Mouse (Mus musculus) MEL (cell line): ENCODE data around the gene Tbc1d14. TPM values are rescaled to one million over a fixed set of nuclear protein-coding genes. Genes with fewer than 3 reads are reported as not detected.
A peak's percentile ranks its signal among the peaks of the same experiment; 100 is the strongest.

Source experiments
- DNase-seq: peaks from one replicate; pipeline ENCODE4 v3.0.0; 2011; ENCODE audit warnings: low read depth, low spot score
- H3K27ac ChIP-seq: 2 replicates; pipeline ENCODE4 v1.5.1; 2012; ENCODE audit warnings: low read depth, mild to moderate bottlenecking, control low read depth, low read length, moderate library complexity; ENCODE audit not compliant: control insufficient read depth
- H3K27me3 ChIP-seq, 2 experiments: fragments of 150-350 bp in 1 of 2; sonication (generic) in 1 of 2; 2 replicates each; pipeline ENCODE4 v1.6.1; 2012; ENCODE audit warnings: low read length in 2 of 2, mild to moderate bottlenecking in 2 of 2, improper control_type of control experiment in 1 of 2, moderate library complexity in 1 of 2; ENCODE audit not compliant: insufficient read depth in 2 of 2, control insufficient read depth in 1 of 2
- H3K36me3 ChIP-seq, 2 experiments: 2 replicates each; pipeline ENCODE4 v1.6.1; 2012 to 2014; ENCODE audit warnings: low read length in 2 of 2, improper control_type of control experiment in 1 of 2, inconsistent platforms in 1 of 2, mild to moderate bottlenecking in 1 of 2; ENCODE audit not compliant: insufficient read depth in 2 of 2, control insufficient read depth in 1 of 2
- H3K4me1 ChIP-seq, 2 experiments: fragments of 150-350 bp in 1 of 2; sonication (generic) in 1 of 2; 2 replicates each; pipeline ENCODE4 v1.6.1; 2012; ENCODE audit warnings: low read length in 2 of 2, improper control_type of control experiment in 1 of 2, mild to moderate bottlenecking in 1 of 2; ENCODE audit not compliant: insufficient read depth in 2 of 2, control insufficient read depth in 1 of 2
- H3K4me3 ChIP-seq, 2 experiments: fragments of 150-350 bp in 1 of 2; sonication (generic) in 1 of 2; 2 replicates each; pipeline ENCODE4 v1.5.1; 2012; ENCODE audit warnings: low read depth in 2 of 2, low read length in 2 of 2, mild to moderate bottlenecking in 2 of 2, moderate library complexity in 2 of 2, control low read depth in 1 of 2, improper control_type of control experiment in 1 of 2; ENCODE audit not compliant: control insufficient read depth in 1 of 2, insufficient read depth in 1 of 2
- H3K79me2 ChIP-seq: 2 replicates; pipeline ENCODE4 v1.6.1; 2012; ENCODE audit warnings: mild to moderate bottlenecking, low read length, moderate library complexity; ENCODE audit not compliant: control insufficient read depth, poor library complexity, insufficient read depth
- H3K9ac ChIP-seq: 2 replicates; pipeline ENCODE4 v1.6.1; 2012; ENCODE audit warnings: low read depth, mild to moderate bottlenecking, control low read depth, low read length, moderate library complexity; ENCODE audit not compliant: control insufficient read depth, poor library complexity, severe bottlenecking
- H3K9me3 ChIP-seq: fragments of 150-350 bp; sonication (generic); replicated peaks from 2 replicates; pipeline ENCODE4 v1.6.1; 2012; ENCODE audit warnings: mild to moderate bottlenecking, low read length, improper control_type of control experiment, moderate library complexity; ENCODE audit not compliant: insufficient read depth
- BHLHE40 ChIP-seq: IDR thresholded peaks from 2 replicates; pipeline ENCODE4 v1.6.1; 2012; ENCODE audit warnings: low read depth, mild to moderate bottlenecking, inconsistent platforms, low read length, improper control_type of control experiment, borderline replicate concordance
- CTCF ChIP-seq, 3 experiments: IDR thresholded peaks in 2 of 3; conservative IDR thresholded peaks in 1 of 3; 2 replicates each; pipeline ENCODE4 v1.5.1; 2011 to 2012; ENCODE audit warnings: low read length in 3 of 3, low read depth in 2 of 3, mild to moderate bottlenecking in 2 of 3, improper control_type of control experiment in 1 of 3, inconsistent platforms in 1 of 3, mixed read lengths in 1 of 3, moderate library complexity in 1 of 3; ENCODE audit not compliant: control insufficient read depth in 1 of 3, insufficient read depth in 1 of 3, poor library complexity in 1 of 3, severe bottlenecking in 1 of 3
- ELF1 ChIP-seq: IDR thresholded peaks from 2 replicates; pipeline ENCODE4 v1.6.1; 2014; ENCODE audit warnings: low read depth, mild to moderate bottlenecking, inconsistent platforms, low read length, improper control_type of control experiment, moderate library complexity
- MAFK ChIP-seq: IDR thresholded peaks from 2 replicates; pipeline ENCODE4 v1.6.1; 2011; ENCODE audit warnings: low read depth, mild to moderate bottlenecking, low read length, improper control_type of control experiment, borderline replicate concordance
- MAX ChIP-seq: IDR thresholded peaks from 2 replicates; pipeline ENCODE4 v1.6.1; 2011; ENCODE audit warnings: low read length, improper control_type of control experiment
- MAZ ChIP-seq: IDR thresholded peaks from 2 replicates; pipeline ENCODE4 v1.6.1; 2012; ENCODE audit warnings: low read depth, mild to moderate bottlenecking, inconsistent platforms, low read length, improper control_type of control experiment
- MEF2A ChIP-seq: IDR thresholded peaks from 2 replicates; pipeline ENCODE4 v1.6.1; 2014; ENCODE audit warnings: low read depth, mild to moderate bottlenecking, inconsistent platforms, low read length, improper control_type of control experiment; ENCODE audit not compliant: poor library complexity, insufficient replicate concordance, severe bottlenecking; ENCODE audit errors: extremely low read depth
- MYB ChIP-seq: IDR thresholded peaks from 2 replicates; pipeline ENCODE4 v1.6.1; 2011; ENCODE audit warnings: mild to moderate bottlenecking, low read depth, low read length, improper control_type of control experiment
- POLR2A ChIP-seq, 2 experiments: IDR thresholded peaks; 2 replicates each; pipeline ENCODE4 v1.6.1; 2011 to 2012; ENCODE audit warnings: low read length in 2 of 2, mild to moderate bottlenecking in 2 of 2, control low read depth in 1 of 2, improper control_type of control experiment in 1 of 2, low read depth in 1 of 2, moderate library complexity in 1 of 2; ENCODE audit not compliant: control insufficient read depth in 1 of 2, insufficient read depth in 1 of 2, poor library complexity in 1 of 2
- RAD21 ChIP-seq: IDR thresholded peaks from 2 replicates; pipeline ENCODE4 v1.6.1; 2011; ENCODE audit warnings: mild to moderate bottlenecking, low read depth, low read length, improper control_type of control experiment
- RCOR1 ChIP-seq: IDR thresholded peaks from 2 replicates; pipeline ENCODE4 v1.6.1; 2012; ENCODE audit warnings: low read depth, mild to moderate bottlenecking, inconsistent platforms, low read length, improper control_type of control experiment
- SIN3A ChIP-seq: IDR thresholded peaks from 2 replicates; pipeline ENCODE4 v1.6.1; 2012; ENCODE audit warnings: low read length, improper control_type of control experiment, inconsistent platforms
- SMC3 ChIP-seq: IDR thresholded peaks from 2 replicates; pipeline ENCODE4 v1.6.1; 2011; ENCODE audit warnings: low read depth, low read length, improper control_type of control experiment
- TBP ChIP-seq: IDR thresholded peaks from 2 replicates; pipeline ENCODE4 v1.8.0; 2011; ENCODE audit warnings: low read depth, low read length, improper control_type of control experiment
- TCF12 ChIP-seq: IDR thresholded peaks from 2 replicates; pipeline ENCODE4 v1.6.1; 2014; ENCODE audit warnings: low read depth, mild to moderate bottlenecking, inconsistent platforms, low read length, improper control_type of control experiment, moderate library complexity
- USF1 ChIP-seq: IDR thresholded peaks from 2 replicates; pipeline ENCODE4 v1.6.1; 2014; ENCODE audit warnings: low read depth, mild to moderate bottlenecking, inconsistent platforms, low read length, improper control_type of control experiment, moderate library complexity
- ZC3H11A ChIP-seq: IDR thresholded peaks from 2 replicates; pipeline ENCODE4 v1.6.1; 2012; ENCODE audit warnings: low read depth, mild to moderate bottlenecking, inconsistent platforms, low read length, improper control_type of control experiment
- ZMIZ1 ChIP-seq: IDR thresholded peaks from 2 replicates; pipeline ENCODE4 v1.6.1; 2012; ENCODE audit warnings: low read depth, mild to moderate bottlenecking, inconsistent platforms, low read length, improper control_type of control experiment, moderate library complexity
- polyA plus RNA-seq, 2 experiments: library from polyadenylated mRNA; stranded (reverse) in 1 of 2; unstranded in 1 of 2; fragments of >175 nt in 1 of 2; fragments of >200 nt in 1 of 2; gene quantifications; 2 replicates each; pipeline versions ENCODE4 v1.2.1 to v1.2.4; 2012; ENCODE audit warnings: low replicate concordance in 2 of 2, low read depth in 1 of 2; ENCODE audit not compliant: insufficient read length in 2 of 2, insufficient read depth in 1 of 2, missing spikeins in 1 of 2
- total RNA-seq: library from RNA; depleted of rRNA; stranded (reverse); fragments of 300-350 nt; gene quantifications from 2 replicates; pipeline ENCODE4 v1.2.3, GENCODE M21; 2012

Tbc1d14 gene
- total and polyA plus RNA-seq, 3 experiments: 7.3 to 35.6 TPM; not detected in 1

- Histone ChIP-seq H3K4me3 (no peak overlapping the region), H3K9me3 (no peaks in the 10 kb centered on the region), H3K4me1 (peaks cover 0 to 12% of the 10 kb centered on the region in 2 experiments; a peak in 2 of 4 replicates), H3K9ac (no peak overlapping the region), H3K79me2 (peaks cover 7% of the 10 kb centered on the region), H3K27me3 (no peaks in the 10 kb centered on the region), H3K36me3 (peaks cover 0 to 5% of the 10 kb centered on the region in 2 experiments; a peak in 2 of 4 replicates), H3K27ac (no peak overlapping the region)
- DNase-seq: no peak
- TF ChIP-seq SMC3 (no peak), ZMIZ1 (no peak)
Measured at GRCm38 (mm10) chr5:36460712-36461111, 132.4 kb downstream of the Tbc1d14 start.

GRCm38 (mm10) chr5:36458926-36459325 is 134.2 kb downstream of the Tbc1d14 start:
- no peak overlapping the region for H3K4me3 ChIP-seq
- H3K27me3 ChIP-seq: no peaks in the 10 kb centered on the region
- H3K9ac ChIP-seq: no peak overlapping the region
- H3K4me1 ChIP-seq: peaks cover 0 to 10% of the 10 kb centered on the region in 2 experiments; a peak in 2 of 4 replicates
- peak; percentile 82 for DNase-seq
- no peak overlapping the region for H3K27ac ChIP-seq
- peaks cover 0 to 3% of the 10 kb centered on the region in 2 experiments; a peak in 2 of 4 replicates for H3K36me3 ChIP-seq
- H3K9me3 ChIP-seq: no peaks in the 10 kb centered on the region
- TF ChIP-seq TCF12 (no peak), MAX (no peak), MAZ (peak; percentile 67; the same call in 1 of the 2 replicates), SIN3A (0 out of 2 replicates have a peak, but pooled peaks have one; percentile 36), MYB (no peak), ELF1 (no peak), MAFK (no peak), POLR2A (IDR thresholded peaks at IDR 0.05; ENCODE audit: control insufficient read depth in 1 of 2, insufficient read depth in 1 of 2, low read depth in 1 of 2, low read length in 2 of 2, poor library complexity in 1 of 2) (no peak), CTCF (IDR thresholded peaks at IDR 0.05 in 2 of 3, conservative IDR thresholded peaks at IDR 0.05 in 1 of 3; ENCODE audit: control insufficient read depth in 1 of 3, insufficient read depth in 1 of 3, low read depth in 2 of 3, low read length in 3 of 3, poor library complexity in 1 of 3, severe bottlenecking in 1 of 3) (peak; percentile 83 to 94 (median 86)), USF1 (no peak), ZC3H11A (peak; percentile 66), SMC3 (peak; percentile 92), ZMIZ1 (no peak), TBP (0 out of 2 replicates have a peak, but pooled peaks have one; percentile 28), BHLHE40 (no peak), RCOR1 (no peak), MEF2A (no peak), RAD21 (peak; percentile 83)
- TF ChIP-seq, all 39 proteins: peak for 7
- no peaks in the 10 kb centered on the region for H3K79me2 ChIP-seq
